Mouse (Mus musculus): ENCODE results near the gene Sesn1.
A peak's percentile ranks its signal among the peaks of the same experiment; 100 is the strongest.
"Not testable (repeated sequence)": the region's sequence is repeated elsewhere in the genome, so short reads cannot be mapped to it uniquely, and the experiment has no call there.

Sesn1 gene

DNA sequence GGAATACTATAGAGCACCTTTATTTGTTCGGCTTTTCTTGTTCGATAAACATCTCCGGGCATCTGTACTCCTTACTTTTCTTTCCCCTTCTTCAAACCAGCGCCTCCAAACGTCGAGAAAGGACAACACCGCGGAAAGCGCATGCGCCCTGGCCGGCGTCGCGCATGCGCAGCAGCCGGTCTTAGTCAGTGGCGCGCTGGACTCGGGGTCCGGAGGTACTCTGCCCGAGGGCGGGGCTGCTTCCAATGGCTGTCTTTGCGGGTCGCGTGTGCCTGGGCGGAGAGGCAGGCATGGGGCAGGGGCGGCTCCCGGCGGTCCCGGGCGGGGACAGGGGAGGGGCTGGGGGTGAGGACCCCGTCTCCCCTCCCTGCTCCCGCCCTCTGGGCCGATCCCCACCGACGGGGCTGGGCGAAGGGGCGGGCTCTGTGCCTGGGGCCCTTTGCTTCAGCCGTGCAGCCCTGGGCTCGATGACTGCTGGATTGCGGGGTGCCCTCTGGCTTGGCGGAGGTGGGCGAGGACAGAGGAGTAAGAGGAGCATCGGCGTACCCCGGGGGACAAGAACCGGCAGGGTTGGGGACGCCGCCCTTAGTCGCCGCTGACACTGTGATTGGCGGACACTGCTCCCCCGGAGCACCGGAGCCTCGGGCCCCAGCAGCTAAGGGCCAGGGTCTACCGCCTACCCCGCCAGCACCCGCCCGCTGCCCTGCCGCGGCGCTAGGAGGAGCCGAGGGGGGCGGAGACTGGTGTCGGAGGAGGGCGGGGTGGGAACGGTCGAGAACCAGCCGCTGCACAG is at the start of gene Sesn1, which contains the start of gene Cep57l1:
Sesn1 (plus strand) TSS at position 165 of the 793 bp plus-strand sequence.
Cep57l1 (minus strand) TSS at position 101 of the 793 bp plus-strand sequence.
- peak; percentile 88 for DNase-seq (ENCODE audit: low spot score)

- no peak for DNase-seq (ENCODE audit: low spot score)
Measured at GRCm38 (mm10) chr10:41760866-41761265, 48.9 kb upstream of the Sesn1 start.

- no peak for DNase-seq (ENCODE audit: low spot score)
Measured at GRCm38 (mm10) chr10:41763741-41764385, 45.9 kb upstream of the Sesn1 start.

DNA sequence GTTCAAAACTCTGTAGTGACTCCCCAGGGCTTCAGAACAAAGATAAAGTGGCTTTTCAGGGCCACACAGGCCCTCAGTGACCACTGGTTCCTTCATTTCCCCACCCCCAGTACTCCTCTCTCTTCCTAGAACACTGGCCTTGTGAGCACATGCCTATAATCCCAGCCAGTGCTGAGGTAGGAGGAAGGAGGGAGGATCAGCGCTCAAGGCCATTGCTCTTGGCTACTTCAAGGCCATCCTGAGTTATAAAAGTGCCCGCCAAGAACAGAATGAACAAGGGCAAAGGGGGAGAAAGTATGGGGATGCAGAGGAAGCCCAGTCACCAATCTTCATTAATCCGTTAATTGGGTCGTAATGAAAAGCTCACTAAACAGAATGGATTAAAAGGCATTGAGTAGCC is 44.1 kb upstream of the Sesn1 start:
- no peak for DNase-seq (ENCODE audit: low spot score)

DNA sequence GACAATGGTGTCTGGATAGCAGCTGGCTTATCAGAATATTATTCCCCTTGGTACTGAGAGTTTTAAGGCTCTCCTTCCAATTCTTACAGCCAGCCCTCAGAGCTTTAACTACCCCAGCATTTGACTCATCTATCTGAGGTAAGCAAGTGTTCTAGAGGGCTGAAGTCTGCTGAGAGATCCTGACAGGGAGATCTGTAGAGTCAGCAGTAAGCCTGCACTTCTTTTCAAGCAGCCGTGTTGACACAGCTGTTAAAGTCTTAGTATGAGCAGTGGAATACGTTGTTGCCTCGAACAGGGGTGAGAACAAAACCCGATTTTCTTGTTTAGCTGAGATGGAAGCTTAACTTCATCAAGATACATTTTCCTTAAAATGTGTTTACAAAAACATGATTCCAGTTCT is 43.5 kb upstream of the Sesn1 start:
- DNase-seq (ENCODE audit: low spot score): no peak

- DNase-seq (ENCODE audit: low spot score): no peak
Measured at GRCm38 (mm10) chr10:41767254-41767653, 42.5 kb upstream of the Sesn1 start.

GRCm38 (mm10) chr10:41792375-41792774 is 17.4 kb upstream of the Sesn1 start:
- no peak for DNase-seq (ENCODE audit: low spot score)

- DNase-seq (ENCODE audit: low spot score): no peak
Measured at GRCm38 (mm10) chr10:41797253-41797652, 12.5 kb upstream of the Sesn1 start.

DNA sequence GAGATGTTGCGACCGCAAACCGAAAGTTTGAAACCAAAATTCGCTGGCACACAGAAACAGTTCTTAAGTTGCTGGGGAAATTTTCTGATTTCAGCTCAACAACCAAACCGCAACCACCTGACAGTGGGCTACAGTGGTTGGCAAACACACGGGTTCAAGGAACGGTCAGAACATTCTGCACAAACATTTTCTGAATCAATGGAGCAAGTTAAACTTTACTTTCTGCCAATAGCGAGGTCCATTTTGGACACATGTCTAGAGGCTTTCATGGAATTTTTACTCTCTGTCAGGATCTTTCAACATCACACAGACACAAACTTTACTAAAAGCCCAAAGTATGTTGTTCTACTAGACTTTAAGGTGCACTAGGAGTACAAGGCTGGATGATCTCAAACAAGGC is 6.3 kb upstream of the Sesn1 start:
- no peak for DNase-seq (ENCODE audit: low spot score)

- DNase-seq (ENCODE audit: low spot score): no peak
Measured at GRCm38 (mm10) chr10:41804711-41805110, 5.0 kb upstream of the Sesn1 start.

GRCm38 (mm10) chr10:41805729-41806355 is 3.9 kb upstream of the Sesn1 start:
- DNase-seq (ENCODE audit: low spot score): no peak

DNA sequence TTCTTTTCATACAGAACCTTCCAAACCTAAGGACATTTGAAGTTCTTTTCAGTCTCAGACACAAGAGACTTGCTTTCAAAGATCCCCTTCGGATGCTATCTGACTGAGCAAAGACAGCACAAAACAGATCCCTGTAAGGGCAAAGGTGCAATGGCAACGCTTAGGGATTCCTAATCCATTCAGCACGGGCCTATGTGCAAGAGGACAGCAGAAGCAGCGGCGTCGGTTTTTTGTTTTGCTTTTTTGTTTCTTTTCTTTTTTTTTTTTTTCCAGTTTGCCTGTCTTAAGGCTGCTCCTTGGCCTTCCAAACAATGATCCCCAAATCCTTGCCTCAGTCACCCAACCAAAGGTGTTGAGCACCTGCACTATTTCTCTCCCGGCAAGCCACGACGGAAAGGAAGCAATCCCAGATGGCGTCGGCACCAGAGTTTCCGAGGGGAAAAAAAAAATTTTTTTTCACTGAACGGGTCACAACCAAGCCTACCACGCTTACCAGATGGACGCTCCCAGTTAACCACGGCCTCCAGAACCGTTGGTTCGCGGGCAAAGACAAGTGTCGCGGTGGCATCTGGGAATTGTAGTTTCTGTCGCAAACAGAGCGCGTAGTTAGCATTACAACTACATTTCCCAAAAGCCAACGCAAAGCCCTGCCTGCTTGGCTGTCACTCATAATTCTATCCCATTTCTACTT is 510 bp upstream of the Sesn1 start:
- DNase-seq (ENCODE audit: low spot score): peak; percentile 87

GRCm38 (mm10) chr10:41810564-41811455 is 1.1 kb downstream of the Sesn1 start:
- DNase-seq (ENCODE audit: low spot score): no peak

GRCm38 (mm10) chr10:41812566-41812965 is 2.8 kb downstream of the Sesn1 start:
- DNase-seq (ENCODE audit: low spot score): no peak

- DNase-seq (ENCODE audit: low spot score): no peak
Measured at GRCm38 (mm10) chr10:41814305-41814853, 4.6 kb downstream of the Sesn1 start.

- no peak for DNase-seq (ENCODE audit: low spot score)
Measured at GRCm38 (mm10) chr10:41816516-41816915, 6.8 kb downstream of the Sesn1 start.

- no peak for DNase-seq (ENCODE audit: low spot score)
Measured at GRCm38 (mm10) chr10:41818036-41818732, 8.4 kb downstream of the Sesn1 start.

DNA sequence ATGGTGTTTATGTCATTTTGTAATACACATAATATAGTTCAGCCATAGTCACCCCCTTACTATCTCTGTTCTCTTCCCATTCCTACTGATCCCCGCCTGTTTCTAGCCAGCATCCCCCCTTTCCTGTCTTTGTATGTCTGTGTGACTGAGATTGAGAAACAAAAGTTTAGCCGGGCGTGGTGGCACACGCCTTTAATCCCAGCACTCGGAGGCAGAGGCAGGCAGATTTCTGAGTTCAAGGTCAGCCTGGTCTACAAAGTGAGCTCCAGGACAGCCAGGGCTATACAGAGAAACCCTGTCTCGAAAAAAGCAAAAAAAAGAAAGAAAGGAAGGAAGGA is 9.0 kb downstream of the Sesn1 start:
- not testable (repeated sequence) for DNase-seq (ENCODE audit: low spot score)

DNA sequence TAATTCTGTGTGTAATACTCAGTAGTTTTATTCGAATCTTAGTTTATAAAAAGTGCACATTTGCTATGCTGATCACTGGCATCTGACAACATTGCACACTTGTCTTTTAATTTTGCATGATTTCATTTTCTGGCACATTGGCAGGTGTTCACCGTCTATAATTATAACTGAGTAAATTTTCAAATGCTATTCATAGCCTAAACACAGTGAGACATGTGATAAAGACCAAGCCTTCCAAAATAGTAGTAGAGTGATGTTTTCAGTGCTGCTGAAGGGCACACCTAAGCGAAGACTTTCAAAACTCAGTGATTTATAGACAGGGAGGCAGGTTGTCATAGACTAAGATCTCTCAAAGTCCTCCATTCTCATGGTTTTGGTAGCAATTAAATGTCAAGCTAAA is 9.6 kb downstream of the Sesn1 start:
- no peak for DNase-seq (ENCODE audit: low spot score)

DNA sequence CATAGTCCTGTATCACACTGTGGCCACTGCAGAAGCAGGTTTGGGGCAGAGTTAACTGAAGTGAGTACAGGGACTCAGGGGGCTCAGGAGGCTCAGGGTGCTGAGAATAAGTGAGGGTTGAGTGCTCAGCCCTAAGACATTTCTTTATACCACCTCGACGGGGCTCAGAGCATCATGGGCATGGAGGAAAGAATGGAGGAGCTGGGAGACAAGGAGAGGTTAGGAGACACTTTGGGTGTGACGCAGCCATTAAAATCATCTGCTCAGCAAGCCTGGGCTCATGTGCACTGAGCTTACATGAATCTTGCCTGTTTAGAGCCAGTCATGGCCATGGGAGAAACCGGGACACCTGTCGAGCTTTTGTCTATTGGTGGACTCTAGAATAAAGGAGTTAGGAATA is 10.7 kb downstream of the Sesn1 start:
- DNase-seq (ENCODE audit: low spot score): no peak

DNA sequence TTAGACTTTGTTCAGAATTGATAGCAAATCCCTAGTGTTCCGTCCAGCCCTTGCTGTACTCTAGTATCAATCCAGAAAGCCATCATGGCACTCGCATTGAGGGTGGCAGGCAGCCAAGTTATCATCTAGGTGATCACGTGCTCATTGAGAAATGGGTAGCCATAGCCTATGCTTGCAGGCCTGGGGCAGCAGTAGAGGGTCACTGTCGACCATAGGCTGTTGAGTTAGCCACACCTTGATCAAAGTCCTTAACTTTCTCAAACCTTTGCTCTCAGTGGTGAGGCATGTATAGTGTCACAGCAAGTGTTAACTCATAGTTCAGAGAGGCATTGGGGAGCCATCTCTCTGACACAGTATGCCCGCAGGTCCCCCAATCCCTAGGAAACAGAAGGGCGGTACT is 11.4 kb downstream of the Sesn1 start:
- DNase-seq (ENCODE audit: low spot score): no peak

Measured in c-Kit-positive CD71-positive TER-119-positive erythroid progenitor cells, embryonic 14.5 days (primary cell).